Mouse (Mus musculus) olfactory bulb, adult 2 months (tissue): ENCODE measurements around the gene Frmd6.

Source experiments
- CTCF ChIP-seq: fragments of 200-500 bp; IDR thresholded peaks from 2 replicates; pipeline ENCODE4 v1.5.1; 2012; ENCODE audit warnings: low read depth, mild to moderate bottlenecking, low read length, moderate library complexity; ENCODE audit not compliant: insufficient read depth
- POLR2A ChIP-seq: fragments of 200-500 bp; IDR thresholded peaks from 2 replicates; pipeline ENCODE4 v1.6.1; 2012; ENCODE audit warnings: mild to moderate bottlenecking, low read depth, low read length, moderate library complexity; ENCODE audit not compliant: insufficient read depth

DNA sequence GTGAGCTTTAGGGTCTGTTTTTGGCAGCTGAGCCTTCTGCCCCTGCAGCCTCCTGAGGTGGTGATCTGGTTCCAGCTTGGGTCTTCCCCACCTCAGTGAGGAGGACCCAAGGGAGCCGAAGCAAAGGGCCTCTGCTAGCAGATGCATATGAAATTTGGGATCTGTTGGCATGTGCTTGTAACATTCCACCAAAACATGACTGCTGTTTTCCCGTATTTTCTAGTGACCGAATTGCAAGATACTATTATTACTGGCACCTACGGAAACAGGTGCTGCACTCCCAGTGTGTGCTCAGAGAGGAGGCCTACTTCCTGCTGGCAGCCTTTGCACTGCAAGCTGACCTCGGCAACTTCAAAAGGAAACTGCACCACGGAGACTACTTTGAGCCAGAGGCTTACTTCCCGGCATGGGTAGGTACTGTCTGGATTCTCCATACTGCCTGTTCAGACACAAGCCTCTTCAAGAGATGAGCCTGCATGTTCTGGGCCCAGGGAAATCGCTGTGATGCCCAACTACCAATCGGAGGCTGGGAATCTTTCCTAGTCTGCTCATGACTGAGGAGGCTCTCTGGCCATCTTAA is 55.2 kb downstream of the Frmd6 start:
- TF ChIP-seq POLR2A (no peak), CTCF (no peak)
